Mouse (Mus musculus): ENCODE measurements around the gene Cmc2. TPM values are rescaled to one million over a fixed set of nuclear protein-coding genes. Genes with fewer than 3 reads are reported as not detected.

Gene Cmc2
- polyA plus RNA-seq (2014; fragmentation: Nextera tagmentation; extraction: Ambion mirVana), result 88.2 and 92.6 TPM in 2 replicates

DNA sequence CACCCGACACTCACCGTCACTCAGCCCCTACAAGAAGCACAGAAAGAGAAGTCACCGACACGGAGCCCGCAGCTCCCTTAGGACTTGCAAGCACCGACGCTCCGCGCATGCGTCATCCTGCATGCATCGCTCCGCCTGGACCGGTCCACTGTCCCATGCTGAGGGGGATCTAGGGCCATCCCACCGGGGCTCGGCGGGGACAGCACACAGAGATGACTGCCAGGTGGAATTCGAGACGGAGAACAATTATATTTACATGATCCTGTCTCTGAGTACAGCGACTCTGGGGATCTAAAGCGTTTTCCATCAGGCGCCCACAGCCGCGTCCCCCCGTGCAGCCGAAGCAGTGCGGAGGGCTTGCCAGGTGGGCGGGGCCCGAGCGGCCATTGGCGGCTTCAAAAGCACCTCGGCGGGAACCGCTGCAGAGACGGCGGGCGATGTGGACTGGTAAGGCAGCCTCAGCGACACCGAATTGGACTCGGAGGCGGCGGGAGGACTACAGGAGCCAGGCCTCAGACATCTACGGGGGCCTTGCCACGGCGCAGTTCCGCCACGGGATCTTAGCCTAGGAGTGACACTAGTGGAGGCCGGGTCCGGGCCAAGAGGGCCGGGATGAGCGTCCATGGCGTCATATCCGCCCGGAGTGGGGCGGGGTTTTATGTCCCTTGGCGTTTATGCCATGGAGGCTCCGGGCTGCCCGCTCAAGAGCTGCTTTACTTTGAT, at the start of gene Cmc2, which contains the start of gene Cenpn:
Gene Cmc2, minus strand, starts transcription at position 119 of the 723 bp plus-strand sequence.
Gene Cenpn, plus strand, starts transcription at position 394 of the 723 bp plus-strand sequence.
- Histone ChIP-seq H3K36me3 (ENCODE audit: insufficient read depth) (peaks cover 21% of the 10 kb centered on the region), H3K4me2 (peak within 1 kb of the TSS; percentile 63), H3K9ac (peak within 1 kb of the TSS; percentile 74), H3K4me1 (ENCODE audit: insufficient read depth) (no peaks in the 10 kb centered on the region), H3K9me3 (ENCODE audit: low read depth, low read length) (no peaks in the 10 kb centered on the region), H3K4me3 (ENCODE audit: low read depth, low read length) (peak within 1 kb of the TSS; percentile 77), H3K27me3 (ENCODE audit: insufficient read depth, low read length) (no peaks in the 10 kb centered on the region), H3K27ac (ENCODE audit: low read depth) (peak within 1 kb of the TSS; percentile 84)
- under 1% methylated on average over 57 of the region's 57 CpGs for WGBS
- TF ChIP-seq CTCF (IDR thresholded peaks at IDR 0.05; ENCODE audit: low read depth), result no peak
- DNase-seq, result peak; percentile 98
- peak; percentile 97 for ATAC-seq (ENCODE audit: insufficient read depth)

GRCm38 (mm10) chr8:116969531-116969930, 48.3 kb upstream of the Cmc2 start:
- Histone ChIP-seq H3K4me1 (ENCODE audit: insufficient read depth) (no peaks in the 10 kb centered on the region), H3K27ac (ENCODE audit: low read depth) (no peak overlapping the region), H3K27me3 (ENCODE audit: insufficient read depth, low read length) (no peaks in the 10 kb centered on the region), H3K36me3 (ENCODE audit: insufficient read depth) (no peaks in the 10 kb centered on the region), H3K9me3 (ENCODE audit: low read depth, low read length) (no peaks in the 10 kb centered on the region), H3K9ac (no peak overlapping the region), H3K4me2 (no peak overlapping the region), H3K4me3 (ENCODE audit: low read depth, low read length) (no peak overlapping the region)
- 75% methylated on average over 6 of the region's 6 CpGs for WGBS
- DNase-seq, result no peak
- TF ChIP-seq CTCF (IDR thresholded peaks at IDR 0.05; ENCODE audit: low read depth), result no peak
- no peak for ATAC-seq (ENCODE audit: insufficient read depth)

- Histone ChIP-seq H3K9ac (no peak overlapping the region), H3K4me2 (no peak overlapping the region), H3K27ac (ENCODE audit: low read depth) (no peak overlapping the region), H3K27me3 (ENCODE audit: insufficient read depth, low read length) (no peaks in the 10 kb centered on the region), H3K36me3 (ENCODE audit: insufficient read depth) (peaks cover 58% of the 10 kb centered on the region), H3K4me1 (ENCODE audit: insufficient read depth) (0 out of 2 replicates have a peak, but pooled peaks cover 3% of the 10 kb centered on the region), H3K4me3 (ENCODE audit: low read depth, low read length) (no peak overlapping the region), H3K9me3 (ENCODE audit: low read depth, low read length) (no peaks in the 10 kb centered on the region)
- no peak for DNase-seq
- TF ChIP-seq CTCF (IDR thresholded peaks at IDR 0.05; ENCODE audit: low read depth), result no peak
- ATAC-seq (ENCODE audit: insufficient read depth), result no peak
- 93% methylated on average over 9 of the region's 9 CpGs for WGBS
These were observed 33.2 kb upstream of the Cmc2 start for GRCm38 (mm10) chr8:116954415-116954814.

GRCm38 (mm10) chr8:116952428-116952827, 31.2 kb upstream of the Cmc2 start:
- TF ChIP-seq CTCF (IDR thresholded peaks at IDR 0.05; ENCODE audit: low read depth), result no peak
- Histone ChIP-seq H3K36me3 (ENCODE audit: insufficient read depth) (peaks cover 46% of the 10 kb centered on the region), H3K4me3 (ENCODE audit: low read depth, low read length) (no peak overlapping the region), H3K27ac (ENCODE audit: low read depth) (no peak overlapping the region), H3K27me3 (ENCODE audit: insufficient read depth, low read length) (no peaks in the 10 kb centered on the region), H3K9me3 (ENCODE audit: low read depth, low read length) (no peaks in the 10 kb centered on the region), H3K4me1 (ENCODE audit: insufficient read depth) (0 out of 2 replicates have a peak, but pooled peaks cover 3% of the 10 kb centered on the region), H3K4me2 (no peak overlapping the region), H3K9ac (no peak overlapping the region)
- ATAC-seq (ENCODE audit: insufficient read depth) (no peak), DNase-seq (no peak)
- WGBS, result 81% methylated on average over 8 of the region's 8 CpGs

DNA sequence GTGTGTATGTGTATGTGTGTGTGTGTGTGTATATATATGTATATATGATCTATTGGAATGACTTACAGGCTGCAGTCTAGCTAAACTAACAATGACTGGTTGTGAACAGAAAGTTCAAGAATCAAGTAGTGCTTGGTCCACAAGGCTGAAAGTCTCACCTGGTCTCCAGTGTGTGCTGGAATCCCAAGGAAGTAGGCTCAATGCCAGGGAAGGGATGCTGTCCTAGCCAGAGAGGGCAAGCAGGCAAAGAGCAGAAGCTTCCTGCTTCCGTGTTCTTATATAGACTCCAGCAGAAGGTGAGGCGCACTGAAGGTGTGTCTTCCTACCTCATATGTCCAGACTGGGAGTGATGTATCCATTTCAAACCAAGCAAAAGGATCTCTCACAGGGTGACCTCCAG, 30.5 kb upstream of the Cmc2 start:
- peak; percentile 13; the same call in 1 of the 2 replicates for ATAC-seq (ENCODE audit: insufficient read depth)
- H3K9me3 ChIP-seq (ENCODE audit: low read depth, low read length), result no peaks in the 10 kb centered on the region

DNA sequence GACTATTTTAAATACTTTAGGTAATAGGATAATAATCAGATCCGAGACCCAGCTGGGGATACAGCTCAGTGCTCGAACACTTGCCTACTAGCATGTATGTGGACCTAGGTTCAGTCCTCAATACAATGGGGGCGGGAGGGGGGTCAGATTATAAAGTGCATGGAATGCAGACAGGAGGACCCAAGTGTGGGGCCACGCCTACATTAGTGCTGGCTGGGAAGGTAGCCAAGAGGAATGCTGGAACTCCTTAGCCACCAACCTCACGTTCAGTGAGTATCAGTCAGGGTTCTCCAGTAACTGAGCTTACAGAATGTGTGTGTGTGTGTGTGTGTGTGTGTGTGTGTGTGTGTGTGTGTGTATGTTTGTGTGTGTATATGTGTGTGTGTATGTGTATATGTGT, 30.1 kb upstream of the Cmc2 start:
- 44% methylated on average over 5 of the region's 5 CpGs for WGBS
- Histone ChIP-seq H3K27me3 (ENCODE audit: insufficient read depth, low read length) (no peaks in the 10 kb centered on the region), H3K9ac (no peak overlapping the region), H3K4me1 (ENCODE audit: insufficient read depth) (0 out of 2 replicates have a peak, but pooled peaks cover 3% of the 10 kb centered on the region), H3K36me3 (ENCODE audit: insufficient read depth) (peaks cover 35% of the 10 kb centered on the region), H3K27ac (ENCODE audit: low read depth) (peak overlapping the region; percentile 27; the same call in 1 of the 2 replicates), H3K4me3 (ENCODE audit: low read depth, low read length) (no peak overlapping the region), H3K4me2 (no peak overlapping the region), H3K9me3 (ENCODE audit: low read depth, low read length) (no peaks in the 10 kb centered on the region)
- ATAC-seq (ENCODE audit: insufficient read depth), result peak; percentile 72
- DNase-seq, result peak; percentile 79
- no peak for TF ChIP-seq CTCF (IDR thresholded peaks at IDR 0.05; ENCODE audit: low read depth)

More for the DNA sequence above, 30.5 kb upstream of the Cmc2 start:
- WGBS, result 89% methylated on average over 2 of the region's 2 CpGs
- Histone ChIP-seq H3K4me2 (no peak overlapping the region), H3K4me1 (ENCODE audit: insufficient read depth) (0 out of 2 replicates have a peak, but pooled peaks cover 3% of the 10 kb centered on the region), H3K27ac (ENCODE audit: low read depth) (peak overlapping the region; percentile 58; the same call in 1 of the 2 replicates), H3K36me3 (ENCODE audit: insufficient read depth) (peaks cover 39% of the 10 kb centered on the region), H3K9ac (no peak overlapping the region), H3K27me3 (ENCODE audit: insufficient read depth, low read length) (no peaks in the 10 kb centered on the region), H3K4me3 (ENCODE audit: low read depth, low read length) (no peak overlapping the region)
- DNase-seq, result no peak
- no peak for TF ChIP-seq CTCF (IDR thresholded peaks at IDR 0.05; ENCODE audit: low read depth)

DNA sequence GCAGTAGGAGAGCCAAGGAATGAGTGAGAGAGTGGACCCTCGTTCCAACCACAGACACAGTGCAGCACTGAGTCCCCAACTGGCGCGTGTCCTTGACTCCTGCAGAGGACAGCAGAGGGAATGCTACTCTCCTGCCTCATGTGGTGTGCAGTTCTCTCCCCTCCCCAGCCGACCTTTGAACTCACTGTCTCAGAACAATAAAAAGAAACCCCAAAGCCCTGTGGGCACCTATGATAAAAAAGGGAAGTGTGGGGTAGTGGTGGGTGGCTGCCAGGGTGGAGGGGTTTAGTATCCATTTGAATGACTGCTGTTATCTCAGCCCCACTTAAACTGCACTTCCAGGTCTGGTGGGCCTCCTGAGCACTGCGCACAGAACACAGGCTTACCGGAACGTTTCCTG, 26.3 kb upstream of the Cmc2 start:
- no peak overlapping the region for H3K9ac ChIP-seq
- H3K27ac ChIP-seq (ENCODE audit: low read depth), result 0 out of 2 replicates have a peak overlapping the region, but pooled peaks have one; percentile 15
- TF ChIP-seq CTCF (IDR thresholded peaks at IDR 0.05; ENCODE audit: low read depth), result no peak
- no peak overlapping the region for H3K4me3 ChIP-seq (ENCODE audit: low read depth, low read length)
- no peak for DNase-seq
- H3K9me3 ChIP-seq (ENCODE audit: low read depth, low read length), result no peaks in the 10 kb centered on the region
- H3K36me3 ChIP-seq (ENCODE audit: insufficient read depth), result no peaks in the 10 kb centered on the region
- no peaks in the 10 kb centered on the region for H3K27me3 ChIP-seq (ENCODE audit: insufficient read depth, low read length)
- 0 out of 2 replicates have a peak, but pooled peaks cover 7% of the 10 kb centered on the region for H3K4me1 ChIP-seq (ENCODE audit: insufficient read depth)
- no peak for ATAC-seq (ENCODE audit: insufficient read depth)
- WGBS, result 65% methylated on average over 7 of the region's 7 CpGs
- no peak overlapping the region for H3K4me2 ChIP-seq
